Mouse (Mus musculus): ENCODE data around the gene Peli2. TPM values are rescaled to one million over a fixed set of nuclear protein-coding genes. Genes with fewer than 3 reads are reported as not detected.
A peak's percentile ranks its signal among the peaks of the same experiment; 100 is the strongest.

Gene Peli2
- polyA plus RNA-seq, 1 experiment from 2014 or later, result 5.1 TPM

DNA sequence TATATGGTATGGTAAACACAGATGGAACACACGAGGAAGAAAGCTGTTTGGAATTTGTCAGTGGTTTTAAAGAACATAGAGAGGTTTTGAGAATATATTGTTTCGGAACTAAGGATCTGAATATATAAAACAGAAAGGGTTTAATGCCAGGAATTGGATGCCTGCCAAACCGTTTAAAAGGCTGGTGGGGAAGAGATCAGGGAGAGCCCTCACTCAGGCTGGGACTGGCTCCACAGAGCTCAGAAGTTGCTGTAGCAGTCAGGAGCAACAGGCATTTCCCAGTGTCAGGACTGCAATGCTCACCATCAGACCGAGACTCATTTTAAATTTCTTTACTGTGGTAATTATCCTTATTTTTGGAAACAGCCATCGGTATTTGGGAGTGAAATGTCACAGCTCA lies 76.2 kb downstream of the Peli2 start:
- no peaks in the 10 kb centered on the region for H3K36me3 ChIP-seq (ENCODE audit: control insufficient read depth, insufficient read depth, low read length)
- DNase-seq (ENCODE audit: low spot score) (peak; percentile 77), ATAC-seq (peak; percentile 63)
- whole genome bisulfite sequencing, result 12% methylated on average over 5 of the region's 5 CpGs
- H3K27me3 ChIP-seq (replicated peaks; ENCODE audit: control insufficient read depth, insufficient read depth, low read length), result no peaks in the 10 kb centered on the region
- no peak overlapping the region for H3K4me2 ChIP-seq (ENCODE audit: low read length)
- no peaks in the 10 kb centered on the region for H3K9me3 ChIP-seq (replicated peaks; ENCODE audit: control insufficient read depth, low read length)
- H3K9ac ChIP-seq (ENCODE audit: low read length), result no peak overlapping the region
- peaks cover 21% of the 10 kb centered on the region for H3K4me1 ChIP-seq (ENCODE audit: control insufficient read depth, insufficient read depth, low read length)
- no peak overlapping the region for H3K27ac ChIP-seq (ENCODE audit: low read depth, low read length)
- no peak overlapping the region for H3K4me3 ChIP-seq (ENCODE audit: low read depth, low read length)

DNA sequence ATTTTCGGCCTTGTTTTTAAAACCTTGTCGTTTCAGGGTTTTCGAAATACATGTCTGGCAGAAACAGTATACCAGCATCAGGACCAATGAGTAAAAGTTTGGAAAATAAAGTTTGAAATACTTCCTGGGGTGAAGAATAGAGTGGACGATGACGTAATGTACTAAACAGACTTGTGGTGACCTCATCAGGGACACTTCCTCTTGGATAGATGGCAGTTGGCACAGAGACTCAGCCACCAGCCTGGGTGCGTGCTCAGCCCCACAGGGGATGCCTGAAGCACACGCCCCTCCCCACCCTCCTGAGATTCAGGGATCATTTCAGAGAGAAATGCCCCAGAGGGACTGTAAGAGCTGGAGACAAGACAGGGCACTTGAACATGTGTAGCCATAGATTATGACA lies 76.7 kb downstream of the Peli2 start:
- peak; percentile 64 for ATAC-seq

DNA sequence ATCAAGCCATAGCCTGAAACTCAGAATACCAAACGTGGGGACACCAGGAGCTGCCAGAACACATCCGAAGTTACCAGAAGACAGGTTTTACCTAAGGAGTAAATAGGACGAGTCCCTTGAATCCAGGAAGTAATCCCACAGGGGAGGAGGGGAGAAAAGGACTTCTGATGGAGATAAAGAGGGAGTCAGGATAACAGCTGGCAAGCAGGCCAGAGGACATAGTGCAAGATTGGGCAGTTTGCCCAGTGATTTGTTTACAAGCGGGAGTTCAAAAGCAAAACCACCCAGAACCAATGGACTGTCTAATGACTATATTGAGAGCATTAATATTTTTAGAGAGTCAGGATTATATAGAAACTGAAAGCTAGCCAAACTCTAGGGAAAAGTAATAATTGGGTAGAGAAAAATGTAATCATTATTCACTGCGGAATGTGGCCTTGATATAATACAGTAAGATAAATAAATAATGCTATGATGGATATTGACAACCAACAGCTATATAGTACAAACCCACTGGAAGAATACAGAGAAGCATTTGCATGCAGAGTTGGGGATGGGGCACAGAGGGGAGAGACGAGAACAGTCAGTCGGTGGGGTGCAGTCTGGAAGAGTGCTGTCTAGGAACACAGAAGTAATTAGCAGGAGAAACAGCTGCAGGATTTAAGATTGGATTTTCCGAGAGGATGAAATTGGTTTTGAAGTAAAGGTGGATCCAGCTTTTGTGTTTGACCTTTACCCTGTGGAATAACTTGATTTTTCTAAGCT lies 77.7 kb downstream of the Peli2 start:
- peaks cover 21% of the 10 kb centered on the region for H3K4me1 ChIP-seq (ENCODE audit: control insufficient read depth, insufficient read depth, low read length)
- no peak overlapping the region for H3K27ac ChIP-seq (ENCODE audit: low read depth, low read length)
- no peaks in the 10 kb centered on the region for H3K36me3 ChIP-seq (ENCODE audit: control insufficient read depth, insufficient read depth, low read length)
- no peak overlapping the region for H3K4me2 ChIP-seq (ENCODE audit: low read length)
- no peaks in the 10 kb centered on the region for H3K9me3 ChIP-seq (replicated peaks; ENCODE audit: control insufficient read depth, low read length)
- DNase-seq (ENCODE audit: low spot score) (peak; percentile 54), ATAC-seq (no peak)
- no peak overlapping the region for H3K4me3 ChIP-seq (ENCODE audit: low read depth, low read length)
- H3K27me3 ChIP-seq (replicated peaks; ENCODE audit: control insufficient read depth, insufficient read depth, low read length), result no peaks in the 10 kb centered on the region
- H3K9ac ChIP-seq (ENCODE audit: low read length), result no peak overlapping the region
- WGBS, result 37% methylated on average over 8 of the region's 8 CpGs

More for the DNA sequence above, 76.7 kb downstream of the Peli2 start:
- 70% methylated on average over 7 of the region's 7 CpGs for WGBS
- H3K9me3 ChIP-seq (replicated peaks; ENCODE audit: control insufficient read depth, low read length), result no peaks in the 10 kb centered on the region
- no peaks in the 10 kb centered on the region for H3K27me3 ChIP-seq (replicated peaks; ENCODE audit: control insufficient read depth, insufficient read depth, low read length)
- H3K4me1 ChIP-seq (ENCODE audit: control insufficient read depth, insufficient read depth, low read length), result peaks cover 21% of the 10 kb centered on the region
- no peak overlapping the region for H3K4me3 ChIP-seq (ENCODE audit: low read depth, low read length)
- H3K27ac ChIP-seq (ENCODE audit: low read depth, low read length), result no peak overlapping the region
- no peak for DNase-seq (ENCODE audit: low spot score)
- H3K4me2 ChIP-seq (ENCODE audit: low read length), result no peak overlapping the region
- no peaks in the 10 kb centered on the region for H3K36me3 ChIP-seq (ENCODE audit: control insufficient read depth, insufficient read depth, low read length)
- no peak overlapping the region for H3K9ac ChIP-seq (ENCODE audit: low read length)

- H3K36me3 ChIP-seq (ENCODE audit: control insufficient read depth, insufficient read depth, low read length), result no peaks in the 10 kb centered on the region
Measured at GRCm38 (mm10) chr14:48198957-48199356, 78.3 kb downstream of the Peli2 start.

GRCm38 (mm10) chr14:48199506-48199905 lies 78.9 kb downstream of the Peli2 start:
- no peak for ATAC-seq
- peaks cover 21% of the 10 kb centered on the region for H3K4me1 ChIP-seq (ENCODE audit: control insufficient read depth, insufficient read depth, low read length)
- H3K36me3 ChIP-seq (ENCODE audit: control insufficient read depth, insufficient read depth, low read length), result no peaks in the 10 kb centered on the region
- no peaks in the 10 kb centered on the region for H3K27me3 ChIP-seq (replicated peaks; ENCODE audit: control insufficient read depth, insufficient read depth, low read length)
- H3K27ac ChIP-seq (ENCODE audit: low read depth, low read length), result no peak overlapping the region
- no peak overlapping the region for H3K9ac ChIP-seq (ENCODE audit: low read length)
- no peak overlapping the region for H3K4me3 ChIP-seq (ENCODE audit: low read depth, low read length)
- DNase-seq (ENCODE audit: low spot score), result no peak
- 80% methylated on average over 4 of the region's 4 CpGs for WGBS
- no peak overlapping the region for H3K4me2 ChIP-seq (ENCODE audit: low read length)
- H3K9me3 ChIP-seq (replicated peaks; ENCODE audit: control insufficient read depth, low read length), result no peaks in the 10 kb centered on the region

More at GRCm38 (mm10) chr14:48198957-48199356, 78.3 kb downstream of the Peli2 start:
- Histone ChIP-seq H3K27me3 (replicated peaks; ENCODE audit: control insufficient read depth, insufficient read depth, low read length) (no peaks in the 10 kb centered on the region), H3K4me1 (ENCODE audit: control insufficient read depth, insufficient read depth, low read length) (peaks cover 21% of the 10 kb centered on the region), H3K27ac (ENCODE audit: low read depth, low read length) (no peak overlapping the region), H3K4me2 (ENCODE audit: low read length) (no peak overlapping the region), H3K9ac (ENCODE audit: low read length) (no peak overlapping the region), H3K9me3 (replicated peaks; ENCODE audit: control insufficient read depth, low read length) (no peaks in the 10 kb centered on the region), H3K4me3 (ENCODE audit: low read depth, low read length) (no peak overlapping the region)
- ATAC-seq, result no peak
- no peak for DNase-seq (ENCODE audit: low spot score)
- WGBS, result 74% methylated on average over 16 of the region's 16 CpGs

- Histone ChIP-seq H3K4me3 (ENCODE audit: low read depth, low read length) (no peak overlapping the region), H3K36me3 (ENCODE audit: control insufficient read depth, insufficient read depth, low read length) (no peaks in the 10 kb centered on the region), H3K27me3 (replicated peaks; ENCODE audit: control insufficient read depth, insufficient read depth, low read length) (no peaks in the 10 kb centered on the region), H3K9ac (ENCODE audit: low read length) (no peak overlapping the region), H3K27ac (ENCODE audit: low read depth, low read length) (no peak overlapping the region), H3K4me1 (ENCODE audit: control insufficient read depth, insufficient read depth, low read length) (peaks cover 21% of the 10 kb centered on the region), H3K4me2 (ENCODE audit: low read length) (no peak overlapping the region), H3K9me3 (replicated peaks; ENCODE audit: control insufficient read depth, low read length) (no peaks in the 10 kb centered on the region)
- DNase-seq (ENCODE audit: low spot score) (no peak), ATAC-seq (no peak)
- 97% methylated on average over 9 of the region's 9 CpGs for WGBS
Measured at GRCm38 (mm10) chr14:48200291-48200690, 79.7 kb downstream of the Peli2 start.

GRCm38 (mm10) chr14:48200788-48201187 lies 80.2 kb downstream of the Peli2 start:
- Histone ChIP-seq H3K4me1 (ENCODE audit: control insufficient read depth, insufficient read depth, low read length) (peaks cover 21% of the 10 kb centered on the region), H3K9ac (ENCODE audit: low read length) (no peak overlapping the region), H3K4me2 (ENCODE audit: low read length) (no peak overlapping the region), H3K27ac (ENCODE audit: low read depth, low read length) (no peak overlapping the region), H3K9me3 (replicated peaks; ENCODE audit: control insufficient read depth, low read length) (no peaks in the 10 kb centered on the region), H3K36me3 (ENCODE audit: control insufficient read depth, insufficient read depth, low read length) (no peaks in the 10 kb centered on the region), H3K27me3 (replicated peaks; ENCODE audit: control insufficient read depth, insufficient read depth, low read length) (no peaks in the 10 kb centered on the region), H3K4me3 (ENCODE audit: low read depth, low read length) (no peak overlapping the region)
- ATAC-seq, result no peak
- DNase-seq (ENCODE audit: low spot score), result no peak
- 93% methylated on average over 3 of the region's 3 CpGs for WGBS

GRCm38 (mm10) chr14:48201403-48201802 lies 80.8 kb downstream of the Peli2 start:
- 93% methylated on average over 8 of the region's 8 CpGs for WGBS
- Histone ChIP-seq H3K4me2 (ENCODE audit: low read length) (no peak overlapping the region), H3K27me3 (replicated peaks; ENCODE audit: control insufficient read depth, insufficient read depth, low read length) (no peaks in the 10 kb centered on the region), H3K4me1 (ENCODE audit: control insufficient read depth, insufficient read depth, low read length) (peaks cover 24% of the 10 kb centered on the region), H3K4me3 (ENCODE audit: low read depth, low read length) (no peak overlapping the region), H3K36me3 (ENCODE audit: control insufficient read depth, insufficient read depth, low read length) (no peaks in the 10 kb centered on the region), H3K27ac (ENCODE audit: low read depth, low read length) (no peak overlapping the region), H3K9me3 (replicated peaks; ENCODE audit: control insufficient read depth, low read length) (no peaks in the 10 kb centered on the region), H3K9ac (ENCODE audit: low read length) (no peak overlapping the region)
- DNase-seq (ENCODE audit: low spot score) (no peak), ATAC-seq (no peak)
